Mouse (Mus musculus) spleen, adult 2 months (tissue): Measurements from ENCODE around the gene Snapin.

Experiments used
- CTCF ChIP-seq: fragments of 200-500 bp; IDR thresholded peaks from 2 replicates; pipeline ENCODE4 v1.5.1; 2011; ENCODE audit warnings: mild to moderate bottlenecking, inconsistent platforms; ENCODE audit not compliant: insufficient read depth, insufficient read length, insufficient replicate concordance; ENCODE audit errors: extremely low read depth
- POLR2A ChIP-seq: fragments of 200-500 bp; IDR thresholded peaks from 2 replicates; pipeline ENCODE4 v1.6.1; 2011; ENCODE audit warnings: low read depth, low read length, inconsistent platforms

DNA sequence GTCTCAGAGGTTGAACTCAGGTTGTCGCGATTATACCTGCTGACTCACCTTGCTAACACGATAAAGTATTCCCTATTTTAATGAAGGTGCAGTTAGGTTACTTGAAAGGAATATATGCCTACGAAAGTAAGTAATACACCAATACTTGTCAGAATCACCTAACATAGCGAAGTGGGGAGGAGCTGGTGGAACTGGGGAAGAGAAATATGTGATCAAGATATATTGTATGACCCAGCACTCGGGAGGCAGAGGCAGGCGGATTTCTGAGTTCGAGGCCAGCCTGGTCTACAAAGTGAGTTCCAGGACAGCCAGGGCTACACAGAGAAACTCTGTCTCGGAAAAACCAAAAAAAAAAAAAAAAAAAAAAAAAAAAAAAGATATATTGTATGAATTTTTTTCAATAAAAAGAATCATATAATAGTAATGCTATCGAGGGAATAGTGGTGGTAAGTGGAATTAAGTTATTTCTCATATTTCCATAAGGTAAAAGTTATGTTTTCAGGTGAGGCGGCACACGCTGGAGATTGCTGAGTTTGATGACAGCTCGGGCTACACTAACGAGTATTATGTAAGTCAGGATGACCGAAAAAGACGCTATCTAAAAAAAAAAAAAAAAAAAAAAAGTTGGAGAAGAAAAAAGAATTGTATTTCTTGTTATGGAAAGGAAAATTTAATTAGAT, 15.5 kb downstream of the Snapin start:
- TF ChIP-seq CTCF (no peak), POLR2A (no peak)
